Mouse (Mus musculus) forebrain, embryonic 13.5 days (tissue): ENCODE results near the gene Spock1. TPM values are rescaled to one million over a fixed set of nuclear protein-coding genes. Genes with fewer than 3 reads are reported as not detected.

Source experiments
- ATAC-seq: fragments of 200-750 bp; cut with Nextera tagmentation; 2 replicates; pipeline ENCODE4 v1.8.0; 2017
- H3K27ac ChIP-seq: fragments of 300-500 bp; sonication (generic); 2 replicates; pipeline ENCODE4 v1.5.1; 2015; ENCODE audit warnings: inconsistent platforms, mild to moderate bottlenecking, moderate library complexity
- H3K27me3 ChIP-seq: fragments of 300-500 bp; sonication (generic); 2 replicates; pipeline ENCODE4 v1.6.1; 2015; ENCODE audit warnings: mild to moderate bottlenecking, inconsistent platforms
- H3K36me3 ChIP-seq: fragments of 300-500 bp; sonication (generic); 2 replicates; pipeline ENCODE4 v1.6.1; 2015; ENCODE audit warnings: mild to moderate bottlenecking, inconsistent platforms; ENCODE audit not compliant: poor library complexity, severe bottlenecking
- H3K4me1 ChIP-seq: fragments of 300-500 bp; sonication (generic); 2 replicates; pipeline ENCODE4 v1.6.1; 2015; ENCODE audit warnings: inconsistent platforms
- H3K4me2 ChIP-seq: fragments of 300-500 bp; sonication (generic); 2 replicates; pipeline ENCODE4 v1.6.1; 2015; ENCODE audit warnings: inconsistent platforms, mild to moderate bottlenecking, moderate library complexity
- H3K4me3 ChIP-seq: fragments of 300-500 bp; sonication (generic); 2 replicates; pipeline ENCODE4 v1.5.1; 2015; ENCODE audit warnings: mild to moderate bottlenecking, inconsistent platforms
- H3K9ac ChIP-seq: fragments of 300-500 bp; sonication (generic); 2 replicates; pipeline ENCODE4 v1.6.1; 2015; ENCODE audit warnings: mild to moderate bottlenecking, inconsistent platforms
- H3K9me3 ChIP-seq: fragments of 300-500 bp; sonication (generic); replicated peaks from 2 replicates; pipeline ENCODE4 v1.6.1; 2016; ENCODE audit warnings: inconsistent platforms
- WGBS: fragments of 180-500 bp; shearing (Covaris S2); methylation state at CpG from one replicate; pipeline ENCODE4 v1.1.7; 2015; 5-methylcytosine and 5-hydroxymethylcytosine counted together
- polyA plus RNA-seq: library from polyadenylated mRNA; unstranded; fragments of >200 nt; fragmentation: Nextera tagmentation; extraction: Ambion mirVana; gene quantifications from 2 replicates; pipeline ENCODE4 v1.2.1, GENCODE M21; 2015

The Spock1 gene
- polyA plus RNA-seq, 1 experiment from 2014 or later, result 13.2 TPM

- no peaks in the 10 kb centered on the region for H3K27me3 ChIP-seq
- H3K36me3 ChIP-seq, result no peaks in the 10 kb centered on the region
- no peaks in the 10 kb centered on the region; the same call in none of the 2 replicates for H3K9me3 ChIP-seq
- no peak overlapping the region for H3K4me3 ChIP-seq
- WGBS, result 6% methylated on average over 5 of the region's 5 CpGs
- ATAC-seq, result no peak
- H3K27ac ChIP-seq, result no peak overlapping the region
- no peak overlapping the region for H3K4me2 ChIP-seq
- peaks cover 9% of the 10 kb centered on the region; the same call in 1 of the 2 replicates for H3K4me1 ChIP-seq
- no peak overlapping the region for H3K9ac ChIP-seq
Measured at GRCm38 (mm10) chr13:57718087-57718486, 190.0 kb downstream of the Spock1 start.

- no peak overlapping the region for H3K27ac ChIP-seq
- no peak for ATAC-seq
- 92% methylated on average over 4 of the region's 4 CpGs for WGBS
- H3K27me3 ChIP-seq, result no peaks in the 10 kb centered on the region
- H3K9me3 ChIP-seq, result no peaks in the 10 kb centered on the region; the same call in none of the 2 replicates
- H3K4me2 ChIP-seq, result no peak overlapping the region
- H3K4me3 ChIP-seq, result no peak overlapping the region
- 0 out of 2 replicates have a peak, but pooled peaks cover 3% of the 10 kb centered on the region for H3K4me1 ChIP-seq
- no peaks in the 10 kb centered on the region for H3K36me3 ChIP-seq
- no peak overlapping the region for H3K9ac ChIP-seq
Measured at GRCm38 (mm10) chr13:57712910-57713309, 195.2 kb downstream of the Spock1 start.

- H3K27ac ChIP-seq, result no peak overlapping the region
- no peaks in the 10 kb centered on the region for H3K27me3 ChIP-seq
- no peaks in the 10 kb centered on the region for H3K9me3 ChIP-seq
- H3K36me3 ChIP-seq, result no peaks in the 10 kb centered on the region
- H3K4me3 ChIP-seq, result no peak overlapping the region
- H3K4me1 ChIP-seq, result no peaks in the 10 kb centered on the region
- H3K4me2 ChIP-seq, result no peak overlapping the region
- no peak for ATAC-seq
- H3K9ac ChIP-seq, result no peak overlapping the region
Measured at GRCm38 (mm10) chr13:57708425-57708824, 199.7 kb downstream of the Spock1 start.

GRCm38 (mm10) chr13:57702966-57703365 lies 205.2 kb downstream of the Spock1 start:
- Histone ChIP-seq H3K27me3 (no peaks in the 10 kb centered on the region), H3K9me3 (no peaks in the 10 kb centered on the region), H3K4me1 (peaks cover 12% of the 10 kb centered on the region), H3K36me3 (no peaks in the 10 kb centered on the region), H3K27ac (no peak overlapping the region), H3K4me2 (no peak overlapping the region), H3K4me3 (no peak overlapping the region), H3K9ac (no peak overlapping the region)
- 90% methylated on average over 2 of the region's 2 CpGs for WGBS
- no peak for ATAC-seq

GRCm38 (mm10) chr13:57696685-57697084 lies 211.4 kb downstream of the Spock1 start:
- H3K4me2 ChIP-seq, result no peak overlapping the region
- no peaks in the 10 kb centered on the region for H3K27me3 ChIP-seq
- WGBS, result 84% methylated on average over 5 of the region's 5 CpGs
- no peaks in the 10 kb centered on the region for H3K9me3 ChIP-seq
- peaks cover 9% of the 10 kb centered on the region for H3K4me1 ChIP-seq
- no peak overlapping the region for H3K4me3 ChIP-seq
- no peak overlapping the region for H3K27ac ChIP-seq
- no peak overlapping the region for H3K9ac ChIP-seq
- no peak for ATAC-seq
- H3K36me3 ChIP-seq, result no peaks in the 10 kb centered on the region

- 89% methylated on average over 5 of the region's 5 CpGs for WGBS
- ATAC-seq, result no peak
- H3K4me1 ChIP-seq, result no peaks in the 10 kb centered on the region
Measured at GRCm38 (mm10) chr13:57688926-57689325, 219.2 kb downstream of the Spock1 start.

GRCm38 (mm10) chr13:57686437-57686836 lies 221.7 kb downstream of the Spock1 start:
- no peak for ATAC-seq
- H3K9me3 ChIP-seq, result no peaks in the 10 kb centered on the region
- H3K27me3 ChIP-seq, result no peaks in the 10 kb centered on the region
- H3K4me2 ChIP-seq, result no peak overlapping the region
- no peaks in the 10 kb centered on the region for H3K36me3 ChIP-seq
- no peak overlapping the region for H3K4me3 ChIP-seq
- H3K27ac ChIP-seq, result no peak overlapping the region
- WGBS, result 76% methylated on average over 5 of the region's 5 CpGs
- H3K4me1 ChIP-seq, result no peaks in the 10 kb centered on the region
- H3K9ac ChIP-seq, result no peak overlapping the region

More at GRCm38 (mm10) chr13:57688926-57689325, 219.2 kb downstream of the Spock1 start:
- Histone ChIP-seq H3K9ac (no peak overlapping the region), H3K27me3 (no peaks in the 10 kb centered on the region), H3K4me3 (no peak overlapping the region), H3K9me3 (no peaks in the 10 kb centered on the region), H3K4me2 (no peak overlapping the region), H3K27ac (no peak overlapping the region), H3K36me3 (no peaks in the 10 kb centered on the region)

GRCm38 (mm10) chr13:57685201-57685600 lies 222.9 kb downstream of the Spock1 start:
- H3K4me1 ChIP-seq, result no peaks in the 10 kb centered on the region
- H3K4me2 ChIP-seq, result no peak overlapping the region
- no peaks in the 10 kb centered on the region for H3K36me3 ChIP-seq
- ATAC-seq, result no peak
- 55% methylated on average over 11 of the region's 11 CpGs for WGBS
- H3K9me3 ChIP-seq, result no peaks in the 10 kb centered on the region
- H3K9ac ChIP-seq, result no peak overlapping the region
- H3K27me3 ChIP-seq, result no peaks in the 10 kb centered on the region
- H3K4me3 ChIP-seq, result no peak overlapping the region
- no peak overlapping the region for H3K27ac ChIP-seq

- ATAC-seq, result no peak
- H3K9ac ChIP-seq, result no peak overlapping the region
- no peak overlapping the region for H3K4me3 ChIP-seq
- H3K9me3 ChIP-seq, result no peaks in the 10 kb centered on the region
- peaks cover 6% of the 10 kb centered on the region; the same call in 1 of the 2 replicates for H3K4me1 ChIP-seq
- H3K27ac ChIP-seq, result no peak overlapping the region
- peaks cover 2% of the 10 kb centered on the region; the same call in 1 of the 2 replicates for H3K27me3 ChIP-seq
- 87% methylated on average over 2 of the region's 2 CpGs for WGBS
- no peak overlapping the region for H3K4me2 ChIP-seq
- H3K36me3 ChIP-seq, result no peaks in the 10 kb centered on the region
Measured at GRCm38 (mm10) chr13:57679591-57679990, 228.5 kb downstream of the Spock1 start.

GRCm38 (mm10) chr13:57676820-57677219 lies 231.3 kb downstream of the Spock1 start:
- Histone ChIP-seq H3K4me3 (no peak overlapping the region), H3K9ac (no peak overlapping the region), H3K4me1 (peaks cover 9% of the 10 kb centered on the region; the same call in 1 of the 2 replicates), H3K4me2 (no peak overlapping the region), H3K27me3 (peaks cover 2% of the 10 kb centered on the region; the same call in 1 of the 2 replicates), H3K27ac (no peak overlapping the region), H3K9me3 (no peaks in the 10 kb centered on the region), H3K36me3 (no peaks in the 10 kb centered on the region)
- 88% methylated on average over 1 of the region's 1 CpGs for WGBS
- ATAC-seq, result peak; percentile 59; the same call in 1 of the 2 replicates

- Histone ChIP-seq H3K9me3 (no peaks in the 10 kb centered on the region), H3K36me3 (no peaks in the 10 kb centered on the region), H3K4me3 (no peak overlapping the region), H3K9ac (no peak overlapping the region), H3K27ac (no peak overlapping the region), H3K4me2 (no peak overlapping the region), H3K27me3 (peaks cover 2% of the 10 kb centered on the region; the same call in 1 of the 2 replicates), H3K4me1 (peaks cover 13% of the 10 kb centered on the region; the same call in 1 of the 2 replicates)
- ATAC-seq, result no peak
- WGBS, result 93% methylated on average over 1 of the region's 1 CpGs
Measured at GRCm38 (mm10) chr13:57673399-57673798, 234.7 kb downstream of the Spock1 start.

GRCm38 (mm10) chr13:57672762-57673161 lies 235.4 kb downstream of the Spock1 start:
- no peak overlapping the region for H3K27ac ChIP-seq
- WGBS, result 86% methylated on average over 3 of the region's 3 CpGs

GRCm38 (mm10) chr13:57671919-57672318 lies 236.2 kb downstream of the Spock1 start:
- Histone ChIP-seq H3K27me3 (peaks cover 2% of the 10 kb centered on the region; the same call in 1 of the 2 replicates), H3K4me2 (no peak overlapping the region), H3K4me1 (peaks cover 20% of the 10 kb centered on the region; the same call in 1 of the 2 replicates), H3K9me3 (no peaks in the 10 kb centered on the region), H3K4me3 (no peak overlapping the region), H3K36me3 (no peaks in the 10 kb centered on the region), H3K9ac (no peak overlapping the region), H3K27ac (no peak overlapping the region)
- no peak for ATAC-seq
- 60% methylated on average over 9 of the region's 9 CpGs for WGBS

More at GRCm38 (mm10) chr13:57672762-57673161, 235.4 kb downstream of the Spock1 start:
- Histone ChIP-seq H3K4me3 (no peak overlapping the region), H3K9me3 (no peaks in the 10 kb centered on the region), H3K36me3 (no peaks in the 10 kb centered on the region), H3K27me3 (peaks cover 2% of the 10 kb centered on the region; the same call in 1 of the 2 replicates), H3K4me2 (no peak overlapping the region), H3K9ac (no peak overlapping the region), H3K4me1 (peaks cover 13% of the 10 kb centered on the region; the same call in 1 of the 2 replicates)
- ATAC-seq, result no peak
